Mouse (Mus musculus) stomach, embryonic 16.5 days (tissue): ENCODE results near the gene Slirp. TPM values are rescaled to one million over a fixed set of nuclear protein-coding genes. Genes with fewer than 3 reads are reported as not detected.
A peak's percentile ranks its signal among the peaks of the same experiment; 100 is the strongest.

Experiments used
- ATAC-seq: fragments of 200-750 bp; cut with Nextera tagmentation; 2 replicates; pipeline ENCODE4 v1.8.0; 2017; ENCODE audit warnings: moderate number of reproducible peaks, moderate TSS enrichment; ENCODE audit not compliant: insufficient read depth, low FRiP score
- H3K27ac ChIP-seq: fragments of 300-500 bp; sonication (generic); 2 replicates; pipeline ENCODE4 v1.5.1; 2014; ENCODE audit warnings: low read length
- H3K27me3 ChIP-seq: fragments of 300-500 bp; sonication (generic); 2 replicates; pipeline ENCODE4 v1.6.1; 2014; ENCODE audit warnings: low read length, control low read depth, mixed read lengths; ENCODE audit not compliant: control insufficient read depth, insufficient read depth
- H3K36me3 ChIP-seq: fragments of 300-500 bp; sonication (generic); 2 replicates; pipeline ENCODE4 v1.6.1; 2014; ENCODE audit warnings: low read length; ENCODE audit not compliant: control insufficient read depth, insufficient read depth
- H3K4me1 ChIP-seq: fragments of 300-500 bp; sonication (generic); 2 replicates; pipeline ENCODE4 v1.6.1; 2014; ENCODE audit warnings: low read length, control low read depth, mixed read lengths; ENCODE audit not compliant: control insufficient read depth, insufficient read depth
- H3K4me2 ChIP-seq: fragments of 300-500 bp; sonication (generic); 2 replicates; pipeline ENCODE4 v1.6.1; 2014; ENCODE audit warnings: low read depth, low read length, mixed read lengths
- H3K4me3 ChIP-seq: fragments of 300-500 bp; sonication (generic); replicated peaks from 2 replicates; pipeline ENCODE4 v1.5.1; 2014; ENCODE audit warnings: mild to moderate bottlenecking, low read length
- H3K9ac ChIP-seq: fragments of 300-500 bp; sonication (generic); 2 replicates; pipeline ENCODE4 v1.6.1; 2014; ENCODE audit warnings: low read length
- H3K9me3 ChIP-seq: fragments of 300-500 bp; sonication (generic); replicated peaks from 2 replicates; pipeline ENCODE4 v1.6.1; 2016; ENCODE audit warnings: low read length, control low read depth; ENCODE audit not compliant: control insufficient read depth
- WGBS: fragments of 180-500 bp; shearing (Covaris S2); extraction: QIAGEN DNeasy Blood & Tissue Kit; methylation state at CpG from one replicate; pipeline ENCODE4 v1.1.7; 2014; 5-methylcytosine and 5-hydroxymethylcytosine counted together
- polyA plus RNA-seq: library from polyadenylated mRNA; unstranded; fragments of >200 nt; fragmentation: Nextera tagmentation; extraction: Ambion mirVana; gene quantifications from 2 replicates; pipeline ENCODE4 v1.2.1, GENCODE M21; 2015

Gene Slirp
- polyA plus RNA-seq, 1 experiment from 2014 or later, result 291 TPM

DNA sequence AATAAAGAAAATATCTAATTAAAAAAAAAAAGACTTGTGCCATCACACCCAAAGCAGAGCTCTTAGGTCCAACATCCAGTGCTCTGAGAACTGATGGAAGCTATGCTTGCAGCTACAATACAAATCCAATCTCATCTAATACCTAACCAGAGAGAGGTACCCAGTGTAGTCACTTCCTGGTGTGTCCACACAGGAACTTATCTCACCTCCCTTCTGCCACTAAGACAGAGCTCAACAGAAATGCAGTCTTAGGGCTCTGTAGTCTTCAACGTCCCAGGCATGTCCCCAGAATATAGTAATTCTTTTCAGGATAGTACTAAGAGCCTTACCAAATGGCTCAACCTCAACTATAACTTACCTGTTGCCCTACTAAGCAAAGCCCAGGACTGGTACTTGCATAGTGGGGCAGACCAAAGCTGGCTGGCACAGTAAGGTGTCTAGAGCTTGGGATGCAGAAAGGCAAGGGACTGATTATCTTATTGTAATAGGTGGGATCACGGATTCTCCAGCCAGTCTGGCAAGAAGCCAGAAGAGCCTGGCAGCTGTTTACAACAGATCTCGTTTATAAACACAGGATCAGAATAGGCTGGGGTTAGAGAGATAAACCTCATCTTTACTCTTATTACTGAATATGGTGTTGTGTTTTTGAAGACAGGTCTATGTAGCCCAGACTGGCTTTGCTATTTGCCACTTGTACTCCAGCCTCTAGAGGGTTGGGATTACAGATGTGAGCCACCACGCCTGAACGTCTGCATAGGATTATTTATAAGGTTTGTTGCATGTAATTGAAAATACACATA, 21.8 kb upstream of the Slirp start:
- Histone ChIP-seq H3K9ac (no peak overlapping the region), H3K36me3 (0 out of 2 replicates have a peak, but pooled peaks cover under 1% of the 10 kb centered on the region), H3K4me2 (no peak overlapping the region), H3K27me3 (no peaks in the 10 kb centered on the region), H3K4me3 (no peak overlapping the region), H3K4me1 (0 out of 2 replicates have a peak, but pooled peaks cover 3% of the 10 kb centered on the region), H3K9me3 (no peaks in the 10 kb centered on the region), H3K27ac (no peak overlapping the region)
- peak; percentile 31; the same call in 1 of the 2 replicates for ATAC-seq
- 63% methylated on average over 5 of the region's 5 CpGs for WGBS

DNA sequence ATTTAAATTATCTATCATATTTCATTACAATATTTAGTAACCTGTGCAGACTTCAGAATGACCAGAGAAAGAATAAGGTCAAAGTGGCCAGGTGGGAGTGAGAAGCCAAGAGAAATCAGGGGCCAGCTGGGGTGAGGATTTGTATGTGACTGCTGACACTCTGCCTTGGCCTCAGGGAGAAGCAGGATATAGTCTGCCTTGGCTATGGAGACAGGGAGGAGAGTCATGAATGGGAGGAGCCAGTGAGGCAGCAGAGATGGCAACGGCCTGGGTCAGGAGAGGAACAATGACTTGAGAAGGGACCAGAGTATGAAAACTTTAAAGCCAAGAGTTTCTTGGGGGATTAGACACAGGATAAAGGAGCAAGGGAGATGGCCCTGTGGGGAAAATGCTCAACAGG, 20.0 kb upstream of the Slirp start:
- Histone ChIP-seq H3K27me3 (no peaks in the 10 kb centered on the region), H3K9ac (no peak overlapping the region), H3K9me3 (no peaks in the 10 kb centered on the region), H3K4me3 (no peak overlapping the region), H3K4me1 (0 out of 2 replicates have a peak, but pooled peaks cover 3% of the 10 kb centered on the region), H3K36me3 (peaks cover 16% of the 10 kb centered on the region; the same call in 1 of the 2 replicates), H3K27ac (no peak overlapping the region), H3K4me2 (no peak overlapping the region)
- 38% methylated on average over 1 of the region's 1 CpGs for WGBS
- ATAC-seq, result no peak

DNA sequence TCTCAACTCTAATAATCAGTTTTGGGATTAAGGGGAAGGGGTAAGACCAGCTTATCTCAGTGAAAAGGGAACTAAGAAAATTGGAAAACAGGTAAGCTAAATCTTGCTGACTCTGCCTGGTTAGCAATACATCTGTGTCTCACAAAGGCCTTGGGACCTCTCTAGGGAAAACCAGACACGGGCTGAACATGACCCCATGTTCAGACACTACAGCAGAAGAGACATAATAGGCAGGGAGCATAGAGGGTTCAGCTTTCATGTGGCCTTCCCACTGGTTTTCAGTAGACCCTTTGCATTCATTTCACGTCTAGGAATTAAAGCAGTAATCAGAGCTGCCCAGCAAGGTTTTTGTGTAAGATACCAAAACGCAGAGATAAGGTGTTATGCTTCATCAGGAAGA, 19.2 kb upstream of the Slirp start:
- H3K4me3 ChIP-seq, result no peak overlapping the region
- H3K9ac ChIP-seq, result no peak overlapping the region
- no peaks in the 10 kb centered on the region for H3K27me3 ChIP-seq
- peaks cover 22% of the 10 kb centered on the region for H3K36me3 ChIP-seq
- H3K4me2 ChIP-seq, result no peak overlapping the region
- H3K9me3 ChIP-seq, result no peaks in the 10 kb centered on the region
- 41% methylated on average over 3 of the region's 3 CpGs for WGBS
- H3K27ac ChIP-seq, result no peak overlapping the region
- no peak for ATAC-seq
- 0 out of 2 replicates have a peak, but pooled peaks cover 3% of the 10 kb centered on the region for H3K4me1 ChIP-seq

DNA sequence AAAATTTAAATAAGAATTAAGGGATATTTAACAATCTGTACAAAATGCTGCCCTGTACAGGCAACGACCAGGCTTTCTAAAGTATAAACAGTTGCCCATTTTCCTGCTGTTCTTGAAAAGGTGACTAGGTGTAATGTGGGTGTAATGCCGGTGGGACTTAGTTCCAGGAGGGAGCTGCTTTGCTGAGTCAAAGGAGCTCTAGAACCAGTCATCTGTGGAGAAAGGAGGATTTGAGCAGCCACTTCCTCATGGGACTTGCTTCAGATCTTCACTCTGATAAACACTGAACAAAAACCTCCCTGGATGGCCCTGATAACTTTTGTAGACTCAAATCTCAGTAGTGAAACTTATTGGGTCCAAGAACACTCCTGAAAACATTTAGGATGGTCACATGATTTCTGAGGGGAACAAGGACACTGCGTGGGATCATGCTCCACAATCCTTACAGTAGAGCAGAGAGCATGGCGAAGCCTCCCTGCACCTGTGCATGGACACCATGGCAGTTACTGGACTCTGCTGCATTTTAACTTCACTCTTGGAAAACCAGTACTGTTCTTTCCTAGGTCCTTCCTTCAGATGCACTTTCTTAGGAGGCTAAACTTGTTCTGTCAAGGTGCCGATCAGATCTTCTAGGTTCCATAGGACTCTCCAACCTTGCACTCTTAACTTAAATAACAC, 17.2 kb upstream of the Slirp start:
- Histone ChIP-seq H3K9ac (no peak overlapping the region), H3K27me3 (no peaks in the 10 kb centered on the region), H3K36me3 (peaks cover 37% of the 10 kb centered on the region), H3K4me2 (no peak overlapping the region), H3K9me3 (no peaks in the 10 kb centered on the region), H3K4me3 (no peak overlapping the region), H3K27ac (no peak overlapping the region), H3K4me1 (no peaks in the 10 kb centered on the region)
- ATAC-seq, result no peak
- WGBS, result 89% methylated on average over 5 of the region's 5 CpGs

DNA sequence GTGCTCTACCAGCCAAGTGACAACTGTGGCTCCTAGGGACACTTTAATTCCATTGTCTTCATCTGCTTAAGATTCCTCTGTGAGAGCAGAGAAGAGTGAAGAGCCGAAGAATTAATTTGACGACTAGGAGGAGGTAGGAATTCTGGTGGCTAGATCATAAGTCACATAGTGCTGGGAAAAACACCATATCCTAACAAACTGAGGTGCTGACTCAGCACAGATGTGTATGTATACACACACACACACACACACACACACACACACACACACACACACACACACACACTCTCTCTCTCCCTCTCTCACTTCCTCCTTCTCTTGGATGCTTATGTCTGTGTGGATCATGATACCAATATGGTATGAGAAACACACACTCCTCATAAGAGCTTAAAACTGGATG, 15.4 kb upstream of the Slirp start:
- Histone ChIP-seq H3K4me1 (no peaks in the 10 kb centered on the region), H3K36me3 (peaks cover 37% of the 10 kb centered on the region), H3K9ac (no peak overlapping the region), H3K4me3 (no peak overlapping the region), H3K9me3 (no peaks in the 10 kb centered on the region), H3K4me2 (no peak overlapping the region), H3K27me3 (no peaks in the 10 kb centered on the region), H3K27ac (no peak overlapping the region)
- ATAC-seq, result no peak
- WGBS, result 92% methylated on average over 2 of the region's 2 CpGs

DNA sequence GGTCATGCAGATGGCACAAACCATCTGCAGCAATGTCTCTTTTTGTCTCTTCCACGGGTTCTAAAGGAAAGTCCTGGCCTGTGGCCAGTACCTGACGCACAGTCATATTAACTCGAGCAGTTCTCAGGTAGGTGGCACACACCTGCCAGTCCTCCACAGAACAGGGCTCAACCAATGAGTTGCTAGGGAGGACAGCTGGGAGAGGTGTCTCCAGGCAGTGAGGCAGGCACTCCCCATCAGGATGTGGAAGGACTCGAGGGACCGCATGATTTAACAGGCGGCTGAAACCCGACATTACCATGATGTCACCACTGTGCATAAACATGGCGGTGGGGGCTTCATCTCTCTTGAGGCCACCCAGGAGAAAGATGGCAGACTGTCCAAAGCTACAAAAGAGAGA, 14.8 kb upstream of the Slirp start:
- H3K4me2 ChIP-seq, result no peak overlapping the region
- H3K9me3 ChIP-seq, result no peaks in the 10 kb centered on the region
- H3K36me3 ChIP-seq, result peaks cover 40% of the 10 kb centered on the region
- 82% methylated on average over 8 of the region's 8 CpGs for WGBS
- no peak overlapping the region for H3K9ac ChIP-seq
- H3K27me3 ChIP-seq, result no peaks in the 10 kb centered on the region
- H3K4me3 ChIP-seq, result no peak overlapping the region
- H3K27ac ChIP-seq, result no peak overlapping the region
- H3K4me1 ChIP-seq, result no peaks in the 10 kb centered on the region
- no peak for ATAC-seq

DNA sequence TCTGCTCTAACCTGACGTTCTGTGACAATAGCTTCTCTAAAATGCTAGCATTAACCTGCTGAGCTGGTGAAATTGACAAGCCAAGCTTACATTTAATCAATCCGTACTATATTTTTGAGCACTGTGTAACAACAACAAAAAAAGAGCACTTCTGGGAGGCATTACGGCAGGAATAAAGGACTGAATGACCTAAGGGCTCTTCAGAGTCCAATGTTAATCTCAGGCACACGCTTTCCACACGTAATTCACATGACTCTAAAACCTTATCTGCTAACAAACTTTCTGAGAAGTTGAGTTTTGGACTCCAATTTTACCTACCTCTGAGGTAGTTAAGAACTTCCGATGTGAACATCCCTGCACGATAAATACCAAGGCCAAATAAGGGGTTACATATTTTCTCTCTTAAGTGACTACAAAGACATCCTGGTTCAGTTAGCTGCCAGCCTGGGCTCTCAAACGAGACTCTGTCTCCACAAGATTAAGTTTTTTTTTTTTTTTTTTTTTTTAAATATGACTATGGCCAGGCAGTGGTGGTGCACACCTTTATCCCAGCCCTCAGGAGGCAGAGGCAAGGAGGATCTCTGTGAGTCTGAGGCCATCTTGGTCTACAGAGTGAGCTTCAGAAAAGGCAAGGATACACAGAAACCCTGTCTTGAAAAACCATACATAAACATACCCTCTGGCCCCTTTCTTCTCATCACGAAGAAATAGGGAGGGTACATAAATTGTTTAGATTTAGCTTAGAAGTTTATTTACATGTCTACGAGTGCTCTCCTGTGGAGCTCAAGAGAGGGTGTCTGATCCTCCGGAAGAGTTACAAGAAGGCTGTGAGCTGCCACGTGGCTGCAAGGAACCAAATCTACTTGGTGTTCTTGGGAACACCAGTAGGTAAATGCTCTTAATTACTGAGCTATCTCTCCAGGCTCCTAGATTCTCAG, 1.2 kb upstream of the Slirp start:
- Histone ChIP-seq H3K36me3 (peaks cover 15% of the 10 kb centered on the region), H3K27me3 (no peaks in the 10 kb centered on the region), H3K4me2 (peak overlapping the region; percentile 50), H3K9ac (peak overlapping the region; percentile 94), H3K27ac (peak overlapping the region; percentile 52), H3K4me3 (peak overlapping the region; percentile 98), H3K4me1 (peaks cover 8% of the 10 kb centered on the region; the same call in 1 of the 2 replicates), H3K9me3 (no peaks in the 10 kb centered on the region)
- ATAC-seq, result no peak
- 15% methylated on average over 12 of the region's 12 CpGs for WGBS

DNA sequence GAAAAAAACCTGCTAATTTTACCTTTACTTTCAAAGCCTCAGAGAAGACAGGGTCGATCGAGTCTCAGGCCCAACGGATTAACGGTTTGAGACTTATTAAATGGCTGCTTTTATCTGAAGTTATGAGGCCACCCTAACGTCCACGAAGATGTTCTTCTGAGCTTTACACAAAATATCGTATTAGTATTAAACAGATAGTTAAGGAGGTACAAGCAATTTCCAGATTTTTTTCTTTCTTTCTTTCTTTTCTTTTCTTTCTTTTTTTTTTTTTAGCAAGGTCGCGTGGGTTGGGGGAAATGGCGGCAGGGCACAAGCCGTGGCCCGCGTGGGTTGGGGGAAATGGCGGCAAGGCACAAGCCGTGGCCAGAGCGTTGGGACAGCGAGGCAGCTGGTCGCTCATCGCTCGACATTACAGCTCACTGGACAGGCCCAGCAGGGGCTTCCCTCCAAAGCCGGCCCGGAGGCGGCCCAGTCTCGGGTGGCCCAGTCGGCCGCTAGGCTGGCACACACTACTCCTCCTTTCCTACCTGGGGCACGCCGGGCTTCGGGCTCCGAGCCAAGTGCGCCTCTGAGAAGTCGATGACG, 489 bp upstream of the Slirp start:
- H3K4me2 ChIP-seq, result peak overlapping the region; percentile 50
- H3K4me3 ChIP-seq, result peak overlapping the region; percentile 98
- peaks cover 16% of the 10 kb centered on the region for H3K36me3 ChIP-seq
- H3K27ac ChIP-seq, result peak overlapping the region; percentile 90
- peak overlapping the region; percentile 94 for H3K9ac ChIP-seq
- under 1% methylated on average over 33 of the region's 33 CpGs for WGBS
- no peaks in the 10 kb centered on the region for H3K9me3 ChIP-seq
- peaks cover 8% of the 10 kb centered on the region; the same call in 1 of the 2 replicates for H3K4me1 ChIP-seq
- no peaks in the 10 kb centered on the region for H3K27me3 ChIP-seq
- peak; percentile 78 for ATAC-seq
